Mouse (Mus musculus) embryonic fibroblast, embryonic 13.5 days (primary cell): ENCODE results near the gene Kdm1a.

Experiments used
- CTCF ChIP-seq: IDR thresholded peaks from 2 replicates; pipeline ENCODE4 v1.5.1; 2011; ENCODE audit warnings: mild to moderate bottlenecking, control low read depth, low read length, moderate library complexity, borderline replicate concordance; ENCODE audit not compliant: insufficient read depth
- POLR2A ChIP-seq: IDR thresholded peaks from 2 replicates; pipeline ENCODE4 v1.6.1; 2011; ENCODE audit warnings: low read depth, mild to moderate bottlenecking, control low read depth, low read length, moderate library complexity

- TF ChIP-seq CTCF (no peak), POLR2A (no peak)
These were observed 34.0 kb upstream of the Kdm1a start for GRCm38 (mm10) chr4:136636511-136636910.
